Comparison of ENCODE assay signal across 8 mouse cellular contexts in the genomic region with DNA sequence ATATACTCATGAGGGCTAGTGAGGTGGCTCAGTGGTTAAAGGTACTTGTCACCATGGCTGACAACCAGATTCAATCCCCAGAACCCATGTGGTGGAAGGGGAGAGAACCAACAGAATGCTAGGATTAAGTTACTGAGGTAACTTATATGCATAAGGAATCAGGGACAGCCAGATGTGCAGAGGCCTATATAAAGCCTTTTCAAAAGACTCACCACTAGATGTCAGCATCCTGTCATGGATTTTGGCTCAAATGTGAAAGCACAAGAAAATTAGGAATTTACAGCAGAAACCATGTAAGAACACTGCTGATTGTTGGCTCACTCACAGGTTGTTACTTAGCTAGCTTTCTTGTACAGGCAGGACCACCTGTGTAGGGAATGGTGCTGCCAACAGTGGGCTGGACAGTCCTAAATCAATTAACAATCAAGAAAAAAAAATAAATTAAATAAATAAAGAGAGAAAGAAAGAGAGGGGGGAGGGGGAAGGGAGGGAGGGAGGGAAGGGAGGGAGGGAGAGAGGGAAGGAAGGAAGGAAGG.
DNase-seq lines count a peak whose midpoint lies in the region; TF ChIP-seq lines count a peak whose summit lies in the region.

No protein-coding gene starts in this region.

- H3K4me3 ChIP-seq in lung, adult 2 months (replicated peaks; ENCODE audit: extremely low read depth, low read depth, low read length), result no peak overlapping the region

- intact Hi-C loops in gastrocnemius, postnatal 14 days (cut with DNase I; ENCODE audit: low total_unique reads), result no loop called here

- TF ChIP-seq CTCF in lung, adult 2 months (IDR thresholded peaks at IDR 0.05; ENCODE audit: insufficient read depth, low read length), result peak; percentile 26; the same call in 1 of the 2 replicates

- no peak for TF ChIP-seq POLR2A in lung, adult 2 months (IDR thresholded peaks at IDR 0.05; ENCODE audit: borderline replicate concordance, extremely low read depth, low read depth, low read length)

- H3K4me1 ChIP-seq in lung, adult 2 months (ENCODE audit: control insufficient read depth, insufficient read depth, low read length), result no peaks in the 10 kb centered on the region

- peak; percentile 9 for DNase-seq in gastrocnemius, adult 18-20 months (ENCODE audit: low spot score)
- DNase-seq in gastrocnemius, postnatal 14 days, result no peak
- DNase-seq in lung, adult 2 months, result no peak
- no peak for DNase-seq in lung, adult 18-20 months
- DNase-seq in c-Kit-positive CD71-positive TER-119-negative erythroid progenitor cells, embryonic 14.5 days (ENCODE audit: low read depth), result peak; percentile 11
- peak; percentile 32 for DNase-seq in lung, postnatal 25 days (ENCODE audit: low spot score)
- no peak for DNase-seq in spleen, adult 18-20 months
- DNase-seq in ovary, adult 18-20 months (ENCODE audit: low spot score), result no peak

Comparison
In these comparisons a context has a peak if more than half of its experiments do, and no peak if none do; other contexts are left out.
1. DNase-seq: peak in gastrocnemius, adult 18-20 months (single experiment), c-Kit-positive CD71-positive TER-119-negative erythroid progenitor cells, embryonic 14.5 days (single experiment) and lung, postnatal 25 days (single experiment); none in gastrocnemius, postnatal 14 days (single experiment), lung, adult 2 months (single experiment), lung, adult 18-20 months (0 of 2), spleen, adult 18-20 months (0 of 2) and ovary, adult 18-20 months (single experiment).